Mouse (Mus musculus) C3H10T1/2 (cell line): Measurements from ENCODE around the gene Fam205a3. TPM values are rescaled to one million over a fixed set of nuclear protein-coding genes. Genes with fewer than 3 reads are reported as not detected.

Experiments used
- polyA plus RNA-seq, 2 experiments: library from polyadenylated mRNA; unstranded; fragments of >200 nt; fragmentation: generic; extraction: Trizol; gene quantifications; one replicate each; pipeline ENCODE4 v1.2.1; 2012; ENCODE audit warnings: missing spikeins in 2 of 2

Fam205a3 gene
- polyA plus RNA-seq, result not detected

GRCm38 (mm10) chr4:42318034-42318433 is at the start of gene Fam205a3:
Gene Fam205a3 (plus strand): TSS chr4:42318334.

DNA sequence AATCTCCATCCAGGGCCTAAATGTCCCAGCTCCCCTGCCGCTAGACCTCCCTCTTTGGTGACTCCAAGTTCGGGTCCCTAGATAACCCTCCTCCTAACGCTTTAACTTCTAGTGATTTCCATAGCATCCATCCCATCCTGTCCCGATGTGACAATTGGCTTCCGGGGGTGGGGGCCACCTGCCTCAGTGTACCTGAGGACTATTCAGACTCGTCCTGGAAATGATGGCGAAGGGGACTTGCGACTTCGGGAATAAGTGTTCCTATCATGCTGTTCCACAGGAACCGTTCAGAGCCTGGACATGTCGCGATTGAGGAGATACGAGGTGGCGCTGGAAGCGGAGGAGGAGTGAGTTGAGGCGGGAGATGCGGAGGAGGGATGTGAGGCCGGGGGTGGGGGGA is 24.2 kb upstream of the Fam205a3 start, which contains the start of gene Gm21953:
TSS of gene Gm21953 (plus strand) at position 301 of the 400 bp plus-strand sequence.

Other genes with a start within 250 kb of the Fam205a3 start
- gene Gm3893, start 227.1 kb upstream of the Fam205a3 start, polyA plus RNA-seq, result not detected
- not detected for gene Gm13304, start 203.5 kb upstream of the Fam205a3 start, polyA plus RNA-seq
- not detected for gene Gm13306, start 164.9 kb upstream of the Fam205a3 start, polyA plus RNA-seq
- under 1 TPM in 1 of 2 experiments, not detected in 1; 0.06 TPM for gene Gm13305, start 149.7 kb upstream of the Fam205a3 start, polyA plus RNA-seq
- not detected for gene Gm10600, start 77.7 kb upstream of the Fam205a3 start, polyA plus RNA-seq
- not detected for gene Ccl21b, start 62.6 kb upstream of the Fam205a3 start, polyA plus RNA-seq
- gene Gm21953, start 24.1 kb upstream of the Fam205a3 start, polyA plus RNA-seq, result not detected
- not detected for gene Gm21586, start 121.0 kb downstream of the Fam205a3 start, polyA plus RNA-seq
- not detected for gene Gm2163, start 148.4 kb downstream of the Fam205a3 start, polyA plus RNA-seq
- gene Fam205a2, start 209.8 kb downstream of the Fam205a3 start, polyA plus RNA-seq, result not detected